Mouse (Mus musculus) neural tube, embryonic 14.5 days (tissue): Measurements from ENCODE around the gene Slco3a1. TPM values are rescaled to one million over a fixed set of nuclear protein-coding genes. Genes with fewer than 3 reads are reported as not detected.

Experiments
- ATAC-seq: fragments of 200-750 bp; cut with Nextera tagmentation; 2 replicates; pipeline ENCODE4 v1.8.0; 2017; ENCODE audit warnings: low read depth, mild to moderate bottlenecking, moderate TSS enrichment, moderate library complexity
- H3K27ac ChIP-seq: fragments of 300-500 bp; sonication (generic); 2 replicates; pipeline ENCODE4 v1.5.1; 2014; ENCODE audit warnings: low read depth, mild to moderate bottlenecking, control low read depth, low read length, moderate library complexity, mixed read lengths
- H3K27me3 ChIP-seq: fragments of 300-500 bp; sonication (generic); 2 replicates; pipeline ENCODE4 v1.6.1; 2014; ENCODE audit warnings: low read length; ENCODE audit not compliant: control insufficient read depth, insufficient read depth
- H3K36me3 ChIP-seq: fragments of 300-500 bp; sonication (generic); 2 replicates; pipeline ENCODE4 v1.6.1; 2014; ENCODE audit warnings: low read length, mixed read lengths; ENCODE audit not compliant: control insufficient read depth, insufficient read depth
- H3K4me1 ChIP-seq: fragments of 300-500 bp; sonication (generic); 2 replicates; pipeline ENCODE4 v1.6.1; 2014; ENCODE audit warnings: low read length; ENCODE audit not compliant: control insufficient read depth, insufficient read depth
- H3K4me2 ChIP-seq: fragments of 300-500 bp; sonication (generic); 2 replicates; pipeline ENCODE4 v1.6.1; 2014; ENCODE audit warnings: mild to moderate bottlenecking, low read depth, low read length, control low read depth
- H3K4me3 ChIP-seq: fragments of 300-500 bp; sonication (generic); 2 replicates; pipeline ENCODE4 v1.5.1; 2014; ENCODE audit warnings: low read depth, low read length, control low read depth, mixed read lengths
- H3K9ac ChIP-seq: fragments of 300-500 bp; sonication (generic); replicated peaks from 2 replicates; pipeline ENCODE4 v1.6.1; 2014; ENCODE audit warnings: low read depth, mild to moderate bottlenecking, control low read depth, low read length, mixed read lengths
- H3K9me3 ChIP-seq: fragments of 300-500 bp; sonication (generic); 2 replicates; pipeline ENCODE4 v1.6.1; 2016; ENCODE audit warnings: low read length; ENCODE audit not compliant: control insufficient read depth
- WGBS: fragments of 180-500 bp; shearing (Covaris S2); extraction: QIAGEN DNeasy Blood & Tissue Kit; methylation state at CpG from one replicate; pipeline ENCODE4 v1.1.7; 2014; 5-methylcytosine and 5-hydroxymethylcytosine counted together
- polyA plus RNA-seq: library from polyadenylated mRNA; unstranded; fragments of >200 nt; fragmentation: Nextera tagmentation; extraction: Ambion mirVana; gene quantifications from 2 replicates; pipeline ENCODE4 v1.2.1, GENCODE M21; 2014

The Slco3a1 gene
- polyA plus RNA-seq, 1 experiment from 2014 or later, result 18.6 TPM

GRCm38 (mm10) chr7:74485669-74486068 lies 68.9 kb downstream of the Slco3a1 start:
- H3K27ac ChIP-seq, result no peak overlapping the region

GRCm38 (mm10) chr7:74484024-74484385 lies 70.6 kb downstream of the Slco3a1 start:
- ATAC-seq, result no peak
- no peaks in the 10 kb centered on the region for H3K36me3 ChIP-seq
- no peak overlapping the region for H3K27ac ChIP-seq
- H3K4me2 ChIP-seq, result no peak overlapping the region
- no peaks in the 10 kb centered on the region for H3K9me3 ChIP-seq
- H3K27me3 ChIP-seq, result no peaks in the 10 kb centered on the region
- WGBS, result 92% methylated on average over 2 of the region's 2 CpGs
- H3K4me1 ChIP-seq, result no peaks in the 10 kb centered on the region
- no peak overlapping the region for H3K9ac ChIP-seq
- H3K4me3 ChIP-seq, result no peak overlapping the region

More at GRCm38 (mm10) chr7:74485669-74486068, 68.9 kb downstream of the Slco3a1 start:
- Histone ChIP-seq H3K4me3 (no peak overlapping the region), H3K4me1 (no peaks in the 10 kb centered on the region), H3K27me3 (no peaks in the 10 kb centered on the region), H3K4me2 (no peak overlapping the region), H3K9me3 (no peaks in the 10 kb centered on the region), H3K36me3 (no peaks in the 10 kb centered on the region), H3K9ac (no peak overlapping the region)
- WGBS, result 89% methylated on average over 2 of the region's 2 CpGs
- no peak for ATAC-seq

GRCm38 (mm10) chr7:74483294-74484023 lies 71.1 kb downstream of the Slco3a1 start:
- ATAC-seq, result no peak
- Histone ChIP-seq H3K4me3 (no peak overlapping the region), H3K9ac (no peak overlapping the region), H3K9me3 (no peaks in the 10 kb centered on the region), H3K36me3 (no peaks in the 10 kb centered on the region), H3K4me1 (no peaks in the 10 kb centered on the region), H3K27me3 (no peaks in the 10 kb centered on the region), H3K27ac (no peak overlapping the region), H3K4me2 (no peak overlapping the region)
- 64% methylated on average over 3 of the region's 3 CpGs for WGBS

GRCm38 (mm10) chr7:74471740-74472139 lies 82.8 kb downstream of the Slco3a1 start:
- no peak for ATAC-seq
- WGBS, result 80% methylated on average over 7 of the region's 7 CpGs
- no peak overlapping the region for H3K27ac ChIP-seq
- no peak overlapping the region for H3K9ac ChIP-seq
- H3K36me3 ChIP-seq, result no peaks in the 10 kb centered on the region
- H3K27me3 ChIP-seq, result no peaks in the 10 kb centered on the region
- no peak overlapping the region for H3K4me3 ChIP-seq
- no peak overlapping the region for H3K4me2 ChIP-seq
- H3K9me3 ChIP-seq, result no peaks in the 10 kb centered on the region
- H3K4me1 ChIP-seq, result no peaks in the 10 kb centered on the region

- Histone ChIP-seq H3K4me3 (no peak overlapping the region), H3K4me1 (no peaks in the 10 kb centered on the region), H3K9me3 (no peaks in the 10 kb centered on the region), H3K4me2 (no peak overlapping the region), H3K27me3 (no peaks in the 10 kb centered on the region), H3K27ac (no peak overlapping the region), H3K9ac (no peak overlapping the region), H3K36me3 (no peaks in the 10 kb centered on the region)
- ATAC-seq, result no peak
- WGBS, result 52% methylated on average over 4 of the region's 4 CpGs
These were observed 87.7 kb downstream of the Slco3a1 start for GRCm38 (mm10) chr7:74466886-74467285.

- H3K27ac ChIP-seq, result no peak overlapping the region
- no peak overlapping the region for H3K4me2 ChIP-seq
- ATAC-seq, result no peak
- no peaks in the 10 kb centered on the region for H3K27me3 ChIP-seq
- no peaks in the 10 kb centered on the region for H3K4me1 ChIP-seq
- WGBS, result 87% methylated on average over 7 of the region's 7 CpGs
- H3K9me3 ChIP-seq, result no peaks in the 10 kb centered on the region
- H3K9ac ChIP-seq, result no peak overlapping the region
- no peak overlapping the region for H3K4me3 ChIP-seq
- H3K36me3 ChIP-seq, result no peaks in the 10 kb centered on the region
These were observed 89.9 kb downstream of the Slco3a1 start for GRCm38 (mm10) chr7:74464638-74465037.

GRCm38 (mm10) chr7:74462451-74462850 lies 92.1 kb downstream of the Slco3a1 start:
- Histone ChIP-seq H3K4me1 (no peaks in the 10 kb centered on the region), H3K36me3 (no peaks in the 10 kb centered on the region), H3K4me3 (no peak overlapping the region), H3K9ac (no peak overlapping the region), H3K27me3 (no peaks in the 10 kb centered on the region), H3K9me3 (no peaks in the 10 kb centered on the region), H3K27ac (no peak overlapping the region), H3K4me2 (no peak overlapping the region)
- ATAC-seq, result no peak
- WGBS, result 36% methylated on average over 4 of the region's 4 CpGs

GRCm38 (mm10) chr7:74461736-74462135 lies 92.8 kb downstream of the Slco3a1 start:
- 96% methylated on average over 5 of the region's 5 CpGs for whole genome bisulfite sequencing
- Histone ChIP-seq H3K4me3 (no peak overlapping the region), H3K4me1 (no peaks in the 10 kb centered on the region), H3K27me3 (no peaks in the 10 kb centered on the region), H3K9ac (no peak overlapping the region), H3K4me2 (no peak overlapping the region), H3K27ac (no peak overlapping the region), H3K9me3 (no peaks in the 10 kb centered on the region), H3K36me3 (no peaks in the 10 kb centered on the region)
- no peak for ATAC-seq

GRCm38 (mm10) chr7:74461146-74461545 lies 93.4 kb downstream of the Slco3a1 start:
- no peak overlapping the region for H3K4me3 ChIP-seq
- 94% methylated on average over 1 of the region's 1 CpGs for WGBS
- no peaks in the 10 kb centered on the region for H3K9me3 ChIP-seq
- no peaks in the 10 kb centered on the region for H3K27me3 ChIP-seq
- no peak overlapping the region for H3K4me2 ChIP-seq
- no peaks in the 10 kb centered on the region for H3K4me1 ChIP-seq
- no peak overlapping the region for H3K27ac ChIP-seq
- no peaks in the 10 kb centered on the region for H3K36me3 ChIP-seq
- no peak overlapping the region for H3K9ac ChIP-seq
- ATAC-seq, result no peak
